Mouse (Mus musculus) midbrain, embryonic 12.5 days (tissue): ENCODE measurements around the gene Plekha5. TPM values are rescaled to one million over a fixed set of nuclear protein-coding genes. Genes with fewer than 3 reads are reported as not detected.
A peak's percentile ranks its signal among the peaks of the same experiment; 100 is the strongest.
"Not testable (repeated sequence)": the region's sequence is repeated elsewhere in the genome, so short reads cannot be mapped to it uniquely, and the experiment has no call there.

Experiments used
- ATAC-seq: fragments of 200-750 bp; cut with Nextera tagmentation; 2 replicates; pipeline ENCODE4 v1.8.0; 2017; ENCODE audit warnings: low read depth, moderate TSS enrichment, moderate library complexity; ENCODE audit not compliant: low FRiP score
- H3K27ac ChIP-seq: fragments of 300-500 bp; sonication (generic); replicated peaks from 2 replicates; pipeline ENCODE4 v1.5.1; 2016; ENCODE audit warnings: mild to moderate bottlenecking
- H3K27me3 ChIP-seq: fragments of 300-500 bp; sonication (generic); 2 replicates; pipeline ENCODE4 v1.6.1; 2016; ENCODE audit warnings: mild to moderate bottlenecking
- H3K36me3 ChIP-seq: fragments of 300-500 bp; sonication (generic); 2 replicates; pipeline ENCODE4 v1.6.1; 2016
- H3K4me1 ChIP-seq: fragments of 300-500 bp; sonication (generic); 2 replicates; pipeline ENCODE4 v1.6.1; 2016
- H3K4me2 ChIP-seq: fragments of 300-500 bp; sonication (generic); replicated peaks from 2 replicates; pipeline ENCODE4 v1.6.1; 2016; ENCODE audit warnings: mild to moderate bottlenecking, moderate library complexity
- H3K4me3 ChIP-seq: fragments of 300-500 bp; sonication (generic); 2 replicates; pipeline ENCODE4 v1.5.1; 2016; ENCODE audit warnings: mild to moderate bottlenecking
- H3K9ac ChIP-seq: fragments of 300-500 bp; sonication (generic); replicated peaks from 2 replicates; pipeline ENCODE4 v1.6.1; 2016; ENCODE audit warnings: mild to moderate bottlenecking, moderate library complexity
- H3K9me3 ChIP-seq: fragments of 300-500 bp; sonication (generic); 2 replicates; pipeline ENCODE4 v1.6.1; 2016; ENCODE audit warnings: mild to moderate bottlenecking
- WGBS: fragments of 180-500 bp; shearing (Covaris S2); methylation state at CpG from one replicate; pipeline ENCODE4 v1.1.7; 2016; 5-methylcytosine and 5-hydroxymethylcytosine counted together
- polyA plus RNA-seq: library from polyadenylated mRNA; unstranded; fragments of >200 nt; fragmentation: Nextera tagmentation; extraction: Ambion mirVana; gene quantifications from 2 replicates; pipeline ENCODE4 v1.2.1, GENCODE M21; 2016

Gene Plekha5
- polyA plus RNA-seq, 1 experiment from 2014 or later = 55.0 TPM

DNA sequence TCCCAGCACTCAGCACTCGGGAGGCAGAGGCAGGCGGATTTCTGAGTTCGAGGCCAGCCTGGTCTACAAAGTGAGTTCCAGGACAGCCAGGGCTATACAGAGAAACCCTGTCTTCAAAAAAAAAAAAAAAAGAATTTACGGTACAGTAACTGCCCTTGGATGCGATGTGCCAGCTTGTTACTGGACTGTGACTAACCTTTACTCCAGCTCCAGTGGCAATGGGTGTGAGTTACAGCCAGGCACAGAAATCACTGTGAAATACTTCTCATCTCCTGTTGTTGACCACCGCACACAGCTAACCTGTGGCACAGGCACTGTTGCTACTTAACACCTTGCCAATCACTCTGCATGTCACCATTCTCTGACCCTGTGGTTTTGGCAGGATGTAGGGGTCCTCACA lies 171.7 kb downstream of the Plekha5 start:
- H3K4me2 ChIP-seq, H3K9me3 ChIP-seq, H3K4me3 ChIP-seq, H3K9ac ChIP-seq, H3K27me3 ChIP-seq, ATAC-seq: not testable (repeated sequence)
- Histone ChIP-seq H3K27ac (peak overlapping the region; percentile 30; the same call in 1 of the 2 replicates), H3K4me1 (peaks cover 10% of the 10 kb centered on the region; the same call in 1 of the 2 replicates), H3K36me3 (peaks cover 57% of the 10 kb centered on the region)
- 92% methylated on average over 6 of the region's 6 CpGs for WGBS

DNA sequence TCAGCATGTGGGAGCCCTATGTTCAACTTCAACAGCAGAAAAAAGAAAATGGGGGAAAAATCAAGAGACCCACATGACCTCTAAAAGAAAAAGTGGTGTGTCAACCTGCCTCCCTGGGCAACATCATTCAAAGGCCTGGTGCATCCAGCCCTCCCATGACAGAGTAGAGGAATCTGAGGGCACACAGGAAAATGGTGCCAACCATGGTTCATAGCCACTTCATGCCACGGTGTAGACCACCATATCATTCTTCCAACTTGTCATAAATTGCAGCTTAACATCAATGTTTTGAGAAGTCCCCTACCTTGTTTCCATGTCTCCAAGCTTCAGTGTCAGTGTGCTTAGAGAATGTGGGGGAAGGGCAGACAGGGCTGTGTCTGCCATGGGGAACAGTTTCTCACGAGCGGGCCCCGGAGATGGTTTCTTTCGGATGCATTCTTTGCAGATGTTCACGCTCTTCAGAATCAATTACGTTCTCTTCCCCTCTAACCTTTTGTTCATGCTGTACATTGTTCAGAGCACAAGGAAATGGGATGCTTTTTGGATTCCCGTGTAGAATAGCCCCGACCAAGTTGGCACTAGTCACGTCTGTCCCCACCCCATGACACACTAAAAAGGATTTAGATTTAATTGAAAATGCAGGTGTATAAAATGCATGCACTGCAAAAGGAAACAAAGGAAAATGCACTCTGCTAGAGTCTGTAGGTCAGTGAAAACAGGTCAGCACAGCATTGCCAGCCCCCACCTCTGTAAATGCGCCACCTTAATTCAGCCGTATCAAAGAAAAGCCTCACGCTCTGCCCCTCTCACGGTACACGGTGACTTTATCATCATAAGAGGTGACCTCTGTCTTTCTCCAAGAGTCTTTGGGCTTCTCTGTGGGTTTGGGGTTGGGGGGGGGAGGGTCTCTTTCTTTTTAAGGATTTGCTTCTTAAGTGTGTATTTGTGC lies 173.8 kb downstream of the Plekha5 start:
- ATAC-seq = peak; percentile 90
- Histone ChIP-seq H3K36me3 (peaks cover 41% of the 10 kb centered on the region), H3K4me3 (no peak overlapping the region), H3K4me2 (peak overlapping the region; percentile 8; the same call in 1 of the 2 replicates), H3K27me3 (no peaks in the 10 kb centered on the region), H3K9me3 (no peaks in the 10 kb centered on the region), H3K9ac (no peak overlapping the region), H3K27ac (peak overlapping the region; percentile 69), H3K4me1 (peaks cover 11% of the 10 kb centered on the region; the same call in 1 of the 2 replicates)
- WGBS = 39% methylated on average over 15 of the region's 15 CpGs

DNA sequence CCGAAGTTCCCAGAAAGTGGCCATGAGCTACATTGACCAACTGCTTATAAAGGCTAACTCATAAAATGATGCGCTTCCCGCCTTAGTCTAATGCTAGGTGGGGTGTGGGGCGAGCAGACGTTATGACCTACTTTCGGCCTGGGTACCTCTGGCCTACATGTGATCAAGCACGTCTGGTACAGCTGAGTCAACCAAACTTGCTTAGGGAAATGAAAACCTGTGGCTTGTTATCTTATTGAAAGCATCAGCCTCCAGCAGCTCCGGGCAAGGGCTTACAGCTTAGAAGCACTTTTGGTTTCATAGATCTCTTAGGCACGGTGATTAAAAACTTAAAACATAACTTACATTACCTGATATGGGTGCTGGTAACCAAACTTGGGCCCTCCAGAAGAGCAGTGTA lies 174.7 kb downstream of the Plekha5 start:
- no peak overlapping the region for H3K4me2 ChIP-seq
- peaks cover 32% of the 10 kb centered on the region for H3K36me3 ChIP-seq
- H3K27me3 ChIP-seq = no peaks in the 10 kb centered on the region
- ATAC-seq = no peak
- 90% methylated on average over 9 of the region's 9 CpGs for WGBS
- no peak overlapping the region for H3K4me3 ChIP-seq
- H3K9me3 ChIP-seq = no peaks in the 10 kb centered on the region
- peaks cover 20% of the 10 kb centered on the region for H3K4me1 ChIP-seq
- peak overlapping the region; percentile 57; the same call in 1 of the 2 replicates for H3K27ac ChIP-seq
- no peak overlapping the region for H3K9ac ChIP-seq

DNA sequence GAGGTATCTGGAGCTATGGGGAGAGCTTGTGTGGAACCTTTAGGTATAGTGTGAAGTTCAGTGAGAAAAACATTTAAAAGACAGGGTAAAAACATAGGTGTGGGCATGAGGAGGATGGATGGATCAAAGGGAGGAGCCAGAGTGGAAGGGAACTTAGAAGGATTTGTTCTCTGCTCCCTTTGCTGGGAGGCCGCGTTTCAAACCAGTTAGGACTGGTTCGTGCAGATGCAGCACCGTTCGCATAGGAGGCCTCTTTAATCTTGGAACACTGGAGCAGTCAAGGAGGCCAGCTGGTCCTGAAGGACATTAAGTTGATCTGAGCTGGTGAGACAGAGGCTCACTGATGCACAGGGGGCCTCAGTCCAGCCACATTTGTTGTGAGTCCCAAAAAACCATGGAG lies 175.5 kb downstream of the Plekha5 start:
- Histone ChIP-seq H3K9ac (no peak overlapping the region), H3K27ac (0 out of 2 replicates have a peak overlapping the region, but pooled peaks have one; percentile 25), H3K4me3 (no peak overlapping the region), H3K4me2 (no peak overlapping the region), H3K36me3 (peaks cover 25% of the 10 kb centered on the region), H3K9me3 (no peaks in the 10 kb centered on the region), H3K27me3 (no peaks in the 10 kb centered on the region), H3K4me1 (peaks cover 28% of the 10 kb centered on the region)
- no peak for ATAC-seq
- WGBS = 71% methylated on average over 5 of the region's 5 CpGs

DNA sequence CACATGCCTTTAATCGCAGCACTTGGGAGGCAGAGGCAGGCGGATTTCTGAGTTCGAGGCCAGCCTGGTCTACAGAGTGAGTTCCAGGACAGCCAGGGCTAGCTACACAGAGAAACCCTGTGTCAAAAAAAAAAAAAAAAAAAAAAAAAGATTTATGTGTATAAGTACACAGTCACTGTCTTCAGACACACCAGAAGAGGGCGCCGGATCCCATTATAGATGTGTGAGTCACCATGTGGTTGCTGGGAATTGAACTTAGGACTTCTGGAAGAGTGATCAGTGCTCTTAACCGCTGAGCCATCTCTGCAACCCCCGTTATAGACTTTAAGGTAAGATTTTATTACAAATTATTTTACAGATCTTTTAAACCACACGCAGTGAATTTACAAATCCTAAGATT lies 176.8 kb downstream of the Plekha5 start:
- Histone ChIP-seq H3K36me3 (peaks cover 15% of the 10 kb centered on the region), H3K4me1 (peaks cover 35% of the 10 kb centered on the region)
- WGBS = 95% methylated on average over 8 of the region's 8 CpGs
- not testable (repeated sequence) for H3K27me3 ChIP-seq, ATAC-seq, H3K27ac ChIP-seq, H3K9me3 ChIP-seq, H3K4me2 ChIP-seq, H3K9ac ChIP-seq, H3K4me3 ChIP-seq

DNA sequence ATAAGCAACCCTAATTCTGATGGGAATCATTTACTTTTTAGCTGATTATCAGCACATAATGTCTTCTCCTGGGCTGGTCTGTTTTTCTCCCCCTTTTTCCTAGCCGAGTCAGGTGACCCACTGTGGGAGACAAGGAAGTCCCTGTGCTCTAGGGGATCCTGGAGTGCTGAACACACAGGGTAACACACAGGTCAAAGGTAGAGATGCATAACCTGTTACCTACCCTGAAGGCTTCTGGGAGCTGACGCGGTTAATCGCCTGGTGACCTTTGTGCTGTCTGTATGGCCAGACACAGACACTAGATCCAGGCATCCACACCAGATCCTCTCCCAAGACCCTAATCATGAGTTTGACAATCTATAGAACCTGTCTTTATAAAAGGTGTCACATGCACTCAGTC lies 177.3 kb downstream of the Plekha5 start:
- Histone ChIP-seq H3K4me2 (no peak overlapping the region), H3K36me3 (peaks cover 10% of the 10 kb centered on the region; the same call in 1 of the 2 replicates), H3K9ac (no peak overlapping the region), H3K4me3 (no peak overlapping the region), H3K9me3 (no peaks in the 10 kb centered on the region), H3K4me1 (peaks cover 35% of the 10 kb centered on the region), H3K27me3 (no peaks in the 10 kb centered on the region), H3K27ac (no peak overlapping the region)
- ATAC-seq = no peak
- WGBS = 89% methylated on average over 4 of the region's 4 CpGs

DNA sequence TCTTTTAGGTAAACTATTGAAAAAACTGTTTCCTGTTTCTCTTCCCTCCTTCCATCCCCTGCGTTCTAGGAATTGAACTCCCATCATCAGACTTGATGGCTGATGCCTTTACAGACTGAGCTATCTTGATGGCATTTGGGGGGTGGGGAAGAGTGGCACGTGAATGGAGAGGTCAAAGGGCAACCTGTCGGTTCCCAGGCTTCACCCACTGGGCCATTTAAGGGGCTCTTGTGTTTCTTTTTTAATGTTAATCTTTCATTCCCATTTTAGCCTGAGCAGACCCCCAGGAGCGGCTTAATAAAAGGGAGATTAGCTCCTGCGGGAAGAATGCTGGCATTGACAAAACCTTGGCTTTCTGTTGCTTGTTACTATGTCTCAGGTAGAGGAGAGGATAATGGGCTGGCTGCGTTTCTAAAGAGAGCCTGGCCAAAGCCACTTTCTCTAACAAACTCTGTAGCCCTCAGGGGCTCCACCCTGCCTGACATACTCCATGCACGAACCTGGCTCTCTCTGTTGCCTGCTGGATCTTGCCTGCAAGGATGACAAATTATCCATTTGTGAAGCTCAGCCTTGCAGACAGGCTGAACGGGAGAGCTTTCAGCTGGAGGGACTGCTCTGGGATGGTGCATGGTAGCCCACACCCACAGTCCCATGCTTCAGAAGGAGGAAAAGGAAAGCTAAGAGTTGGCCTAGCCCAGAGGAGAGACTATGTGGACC lies 179.5 kb downstream of the Plekha5 start:
- no peaks in the 10 kb centered on the region for H3K9me3 ChIP-seq
- H3K4me2 ChIP-seq = 0 out of 2 replicates have a peak overlapping the region, but pooled peaks have one; percentile 1
- H3K4me1 ChIP-seq = peaks cover 25% of the 10 kb centered on the region
- peak overlapping the region; percentile 79 for H3K27ac ChIP-seq
- ATAC-seq = peak; percentile 86
- H3K9ac ChIP-seq = no peak overlapping the region
- H3K36me3 ChIP-seq = 0 out of 2 replicates have a peak, but pooled peaks cover 3% of the 10 kb centered on the region
- H3K27me3 ChIP-seq = no peaks in the 10 kb centered on the region
- 6% methylated on average over 8 of the region's 8 CpGs for WGBS
- no peak overlapping the region for H3K4me3 ChIP-seq

DNA sequence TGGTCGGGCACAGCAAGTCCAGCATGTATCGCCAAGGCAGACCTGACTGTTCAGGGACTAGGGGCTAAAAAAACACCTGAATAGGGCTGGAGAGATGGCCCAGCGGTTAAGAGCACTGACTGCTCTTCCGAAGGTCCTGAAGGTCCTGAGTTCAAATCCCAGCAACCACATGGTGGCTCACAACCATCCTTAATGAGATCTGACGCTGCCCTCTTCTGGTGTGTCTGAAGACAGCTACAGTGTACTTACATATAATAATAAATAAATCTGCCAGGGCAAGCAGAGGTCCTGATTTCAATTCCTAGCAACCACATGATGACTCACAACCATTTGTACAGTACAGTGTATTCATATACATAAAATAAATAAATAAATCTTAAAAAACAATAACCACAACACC lies 181.3 kb downstream of the Plekha5 start:
- not testable (repeated sequence) for H3K9me3 ChIP-seq, H3K36me3 ChIP-seq, H3K9ac ChIP-seq, H3K4me2 ChIP-seq, H3K4me3 ChIP-seq, H3K27me3 ChIP-seq, ATAC-seq
- Histone ChIP-seq H3K4me1 (peaks cover 25% of the 10 kb centered on the region), H3K27ac (0 out of 2 replicates have a peak overlapping the region, but pooled peaks have one; percentile 79)
- 87% methylated on average over 5 of the region's 5 CpGs for WGBS

DNA sequence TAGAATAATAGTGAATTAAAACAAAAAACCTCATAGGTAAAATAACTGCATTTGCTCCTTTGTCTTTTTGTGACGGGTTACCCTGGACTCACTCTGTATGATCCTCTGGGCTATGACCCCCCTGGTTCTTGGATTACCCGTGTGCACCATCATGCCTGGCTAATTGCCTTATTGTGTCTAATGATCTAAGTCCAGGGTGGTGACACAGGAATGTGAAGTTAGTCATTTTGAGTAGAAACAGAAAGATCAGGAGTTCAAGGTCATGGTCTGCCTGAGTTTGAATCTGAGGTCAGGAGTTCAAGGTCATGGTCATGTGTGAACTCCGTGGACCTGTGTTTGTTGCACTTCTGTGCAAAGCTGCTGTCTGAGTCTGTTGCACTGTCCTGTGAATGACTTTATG lies 181.9 kb downstream of the Plekha5 start:
- no peak for ATAC-seq
- Histone ChIP-seq H3K27ac (no peak overlapping the region), H3K4me1 (peaks cover 25% of the 10 kb centered on the region), H3K36me3 (0 out of 2 replicates have a peak, but pooled peaks cover 3% of the 10 kb centered on the region), H3K27me3 (no peaks in the 10 kb centered on the region), H3K9me3 (no peaks in the 10 kb centered on the region), H3K4me2 (no peak overlapping the region), H3K4me3 (no peak overlapping the region), H3K9ac (no peak overlapping the region)
- 58% methylated on average over 3 of the region's 3 CpGs for WGBS

DNA sequence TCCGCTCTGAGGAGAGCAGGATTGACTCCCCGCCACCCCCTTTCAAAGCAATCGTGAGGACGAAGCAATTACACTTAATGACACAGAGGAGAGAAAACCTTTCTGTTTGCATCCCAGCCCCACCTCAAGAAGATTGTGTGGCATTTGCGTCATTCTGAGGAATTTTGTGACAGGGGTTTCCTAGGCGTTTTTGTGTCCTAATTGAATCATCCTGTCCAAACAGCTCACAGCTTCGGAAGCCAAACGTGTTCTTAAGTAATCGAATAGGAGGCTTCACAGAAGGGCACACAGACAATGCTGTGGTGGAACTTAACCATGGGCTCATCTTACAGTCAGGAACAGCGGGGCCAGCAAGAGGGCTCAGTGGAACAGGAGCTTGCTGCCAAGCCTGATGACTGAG lies 182.7 kb downstream of the Plekha5 start:
- H3K4me3 ChIP-seq = no peak overlapping the region
- peaks cover 25% of the 10 kb centered on the region for H3K4me1 ChIP-seq
- WGBS = 45% methylated on average over 10 of the region's 10 CpGs
- H3K9ac ChIP-seq = no peak overlapping the region
- ATAC-seq = no peak
- H3K4me2 ChIP-seq = no peak overlapping the region
- H3K27ac ChIP-seq = no peak overlapping the region
- no peaks in the 10 kb centered on the region for H3K27me3 ChIP-seq
- H3K9me3 ChIP-seq = no peaks in the 10 kb centered on the region
- no peaks in the 10 kb centered on the region for H3K36me3 ChIP-seq

DNA sequence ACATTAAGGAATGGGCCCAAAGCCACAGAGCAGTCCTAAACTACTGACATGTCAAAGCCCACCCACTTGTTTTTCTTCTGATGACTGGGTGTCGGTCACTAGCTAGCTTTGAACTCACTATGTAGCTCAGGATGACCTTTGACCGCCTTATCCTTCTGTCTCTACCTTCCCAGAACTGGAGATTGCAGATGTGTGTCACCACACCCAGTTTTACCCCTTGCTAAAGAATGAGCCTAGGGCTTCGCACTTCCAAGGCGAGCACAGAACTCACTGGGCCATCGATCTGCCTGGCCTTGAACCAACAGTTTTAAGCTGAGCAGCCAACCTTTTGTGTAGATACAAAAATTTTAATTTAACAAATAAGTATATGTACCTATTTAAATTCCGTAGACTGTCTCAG lies 184.8 kb downstream of the Plekha5 start:
- 93% methylated on average over 6 of the region's 6 CpGs for WGBS
- no peak overlapping the region for H3K4me2 ChIP-seq
- no peak overlapping the region for H3K9ac ChIP-seq
- H3K27me3 ChIP-seq = no peaks in the 10 kb centered on the region
- no peak overlapping the region for H3K27ac ChIP-seq
- H3K36me3 ChIP-seq = no peaks in the 10 kb centered on the region
- peaks cover 14% of the 10 kb centered on the region for H3K4me1 ChIP-seq
- H3K9me3 ChIP-seq = no peaks in the 10 kb centered on the region
- no peak for ATAC-seq
- H3K4me3 ChIP-seq = no peak overlapping the region

DNA sequence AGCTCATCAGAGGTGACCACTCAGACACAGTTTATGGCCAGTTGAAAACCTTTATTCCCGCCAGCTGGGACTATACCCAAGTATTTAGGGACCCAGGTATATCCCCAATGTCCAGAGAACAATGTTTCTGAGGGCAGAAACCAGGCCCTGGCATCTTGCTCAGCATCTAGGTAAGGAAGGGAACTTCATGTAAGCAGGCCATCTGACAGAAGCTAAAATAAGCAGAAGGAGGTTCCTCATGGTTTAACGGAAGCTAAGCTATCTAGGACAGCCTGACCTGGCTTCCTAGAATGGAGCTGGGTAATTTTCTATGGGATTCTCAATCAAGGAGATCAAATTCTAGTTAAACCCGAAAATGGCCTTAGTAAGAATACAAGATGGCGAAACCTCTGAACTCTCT lies 185.7 kb downstream of the Plekha5 start:
- Histone ChIP-seq H3K4me2 (no peak overlapping the region), H3K9ac (no peak overlapping the region), H3K36me3 (no peaks in the 10 kb centered on the region), H3K4me3 (no peak overlapping the region), H3K27me3 (no peaks in the 10 kb centered on the region), H3K9me3 (no peaks in the 10 kb centered on the region), H3K4me1 (peaks cover 5% of the 10 kb centered on the region; the same call in 1 of the 2 replicates), H3K27ac (no peak overlapping the region)
- 94% methylated on average over 4 of the region's 4 CpGs for WGBS
- ATAC-seq = no peak
